Mouse (Mus musculus) thymus, postnatal 36 days (tissue): ENCODE results near the gene Fam166b.

Experiments
- DNase-seq, 2 experiments: peaks; one replicate each; pipeline ENCODE4 v3.0.0; 2022; ENCODE audit warnings: mixed read lengths in 2 of 2

Gene Fam166b

GRCm38 (mm10) chr4:43427501-43428179, 1.3 kb downstream of the Fam166b start:
- DNase-seq = peak; percentile 82 to 89

DNA sequence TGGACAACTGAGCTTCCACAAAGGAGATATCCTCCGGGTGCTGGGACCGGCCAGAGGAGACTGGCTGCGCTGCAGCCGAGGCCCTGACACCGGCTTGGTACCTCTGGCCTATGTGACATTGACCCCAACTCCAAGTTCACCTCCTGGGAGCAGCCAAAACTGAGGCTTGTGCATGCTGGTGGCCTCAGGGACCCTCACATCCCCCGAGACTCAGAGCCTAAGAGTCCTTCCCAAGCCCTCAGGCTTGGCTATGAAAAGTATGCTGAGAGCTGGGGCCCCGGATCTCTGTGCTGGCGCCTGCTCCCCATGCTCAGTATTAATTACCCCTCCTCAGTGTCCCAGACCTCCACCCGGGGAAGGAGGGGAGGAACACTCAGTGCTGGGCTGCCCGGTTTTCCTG, 2.4 kb downstream of the Fam166b start:
- DNase-seq = no peak

DNA sequence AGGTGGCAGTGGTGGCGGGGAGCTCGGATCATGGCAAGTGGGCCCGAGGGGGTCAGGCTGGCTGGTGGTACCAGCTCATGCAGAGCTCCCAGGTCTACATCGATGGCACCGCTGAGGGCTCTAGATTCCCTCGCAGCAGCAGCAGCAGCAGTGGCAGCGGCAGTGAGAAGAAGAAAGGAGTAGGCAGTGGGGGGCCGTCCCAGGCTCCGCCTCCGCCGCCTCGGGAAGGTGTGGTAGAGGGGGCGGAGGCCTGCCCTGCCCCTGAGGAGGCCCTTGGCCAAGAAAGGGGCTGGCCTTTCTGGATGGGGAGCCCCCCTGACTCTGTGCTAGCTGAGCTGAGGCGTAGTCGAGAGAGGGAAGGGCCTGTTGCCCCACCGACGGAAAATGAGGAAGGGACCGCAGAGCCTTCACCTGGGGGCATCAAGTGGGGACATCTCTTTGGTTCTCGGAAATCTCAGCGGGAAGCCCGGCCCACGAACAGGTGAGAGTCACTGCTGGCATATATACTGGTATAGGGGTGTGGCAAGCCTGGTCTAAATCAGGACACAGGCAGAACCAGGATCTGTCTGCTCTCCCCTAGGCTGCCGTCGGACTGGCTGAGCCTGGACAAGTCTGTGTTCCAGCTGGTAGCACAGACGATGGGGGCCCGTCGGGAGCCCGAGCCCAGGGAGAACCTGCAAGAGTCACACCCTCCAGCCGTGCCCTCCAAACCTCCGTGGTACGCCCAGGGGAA, 3.1 kb downstream of the Fam166b start:
- DNase-seq = peak; percentile 39 to 65

DNA sequence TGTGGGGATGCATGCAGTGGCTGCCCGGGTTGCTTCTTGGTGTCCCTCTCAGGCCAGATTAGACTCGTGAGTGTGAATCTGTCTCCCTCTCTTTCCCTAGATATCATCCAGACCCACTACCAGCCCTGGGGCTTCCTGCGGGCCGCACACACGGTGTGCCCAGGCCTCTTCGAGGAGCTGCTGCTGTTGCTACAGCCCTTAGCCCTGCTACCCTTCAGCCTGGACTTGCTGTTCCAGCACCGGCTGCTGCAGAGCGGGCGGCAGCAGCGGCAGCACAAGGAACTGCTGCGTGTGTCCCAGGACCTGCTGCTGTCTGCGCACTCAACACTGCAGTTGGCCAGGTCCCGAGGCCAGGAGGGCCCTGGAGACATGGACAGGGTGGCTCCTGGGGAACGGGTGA, 3.7 kb downstream of the Fam166b start:
- peak in 1 of 2 experiments; percentile 22 for DNase-seq

DNA sequence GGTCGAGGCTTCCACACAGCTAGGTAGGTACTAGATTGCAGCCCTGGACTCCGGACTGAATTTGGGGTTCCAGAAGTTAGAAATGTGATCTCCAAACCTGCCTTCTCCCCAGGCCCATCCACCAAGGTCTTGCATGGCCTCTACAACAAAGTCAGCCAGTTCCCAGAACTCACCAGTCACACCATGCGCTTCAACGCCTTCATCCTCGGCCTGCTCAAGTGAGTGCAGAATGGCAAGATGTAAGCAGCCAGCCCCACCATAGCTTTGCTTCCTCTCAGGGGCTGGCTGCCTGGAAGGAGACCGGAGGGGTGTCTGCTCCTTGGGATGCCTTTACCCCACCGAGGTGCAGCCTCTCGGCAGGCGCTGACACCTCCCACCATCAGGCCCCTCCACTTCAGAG, 4.9 kb downstream of the Fam166b start:
- no peak for DNase-seq

GRCm38 (mm10) chr4:43423267-43423934, 5.5 kb downstream of the Fam166b start:
- no peak for DNase-seq

- DNase-seq = no peak
Observed at GRCm38 (mm10) chr4:43421632-43422240, 7.2 kb downstream of the Fam166b start.

DNA sequence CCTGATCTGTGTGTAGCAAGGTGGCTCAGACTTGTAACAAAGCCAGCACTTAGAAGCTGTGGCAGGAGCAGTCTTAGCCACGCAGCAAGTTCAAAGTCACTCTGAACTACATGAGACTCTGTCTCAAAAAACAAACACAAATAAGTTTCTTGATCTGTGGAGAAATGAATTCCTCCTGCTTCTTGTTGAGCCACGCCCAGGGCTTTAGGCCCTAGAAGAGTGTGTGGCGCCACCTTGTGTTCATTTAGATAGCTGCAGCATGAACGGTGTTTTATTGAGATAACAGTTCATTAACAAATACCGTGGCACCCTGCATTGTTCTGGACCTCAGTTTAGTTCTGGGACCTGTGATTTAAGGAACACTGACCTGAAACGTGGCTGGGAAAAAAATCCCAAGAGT, 8.6 kb downstream of the Fam166b start:
- DNase-seq = peak; percentile 44 to 52

- DNase-seq = no peak
Observed at GRCm38 (mm10) chr4:43419801-43420281, 9.1 kb downstream of the Fam166b start.

DNA sequence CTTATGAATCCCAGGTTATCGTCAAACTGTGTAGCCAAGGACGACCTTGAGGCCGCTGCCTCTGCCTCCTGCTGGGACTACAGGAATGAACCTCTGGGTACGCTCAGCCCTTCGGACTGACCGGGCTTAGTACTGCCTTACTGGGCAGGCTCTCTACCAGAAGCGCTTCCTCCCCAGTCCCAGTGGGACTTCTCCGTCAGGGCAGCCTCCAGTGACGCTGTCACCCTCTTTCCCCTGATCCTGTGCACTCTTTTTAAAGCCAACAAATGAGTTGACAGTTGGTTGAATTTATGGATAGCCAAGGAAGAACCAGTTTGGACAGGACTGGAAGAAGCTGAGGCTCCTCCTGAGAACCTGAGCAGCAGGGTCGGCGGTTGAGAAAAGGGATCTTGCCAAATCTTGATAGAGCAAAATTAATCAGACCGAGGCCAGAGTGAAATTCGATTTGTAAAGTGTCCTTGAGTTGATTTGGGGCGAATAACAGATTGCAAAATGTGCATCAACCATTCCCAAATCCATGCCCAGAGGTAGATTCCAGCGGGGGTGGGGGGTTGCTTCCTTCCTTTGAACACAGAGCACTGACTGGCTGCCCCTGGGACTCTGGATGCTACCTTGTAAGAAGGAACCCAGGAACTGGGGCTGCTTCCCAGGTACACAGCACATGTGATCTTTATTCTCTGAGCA, 9.8 kb downstream of the Fam166b start:
- no peak for DNase-seq

GRCm38 (mm10) chr4:43418450-43418849, 10.5 kb downstream of the Fam166b start:
- no peak for DNase-seq

DNA sequence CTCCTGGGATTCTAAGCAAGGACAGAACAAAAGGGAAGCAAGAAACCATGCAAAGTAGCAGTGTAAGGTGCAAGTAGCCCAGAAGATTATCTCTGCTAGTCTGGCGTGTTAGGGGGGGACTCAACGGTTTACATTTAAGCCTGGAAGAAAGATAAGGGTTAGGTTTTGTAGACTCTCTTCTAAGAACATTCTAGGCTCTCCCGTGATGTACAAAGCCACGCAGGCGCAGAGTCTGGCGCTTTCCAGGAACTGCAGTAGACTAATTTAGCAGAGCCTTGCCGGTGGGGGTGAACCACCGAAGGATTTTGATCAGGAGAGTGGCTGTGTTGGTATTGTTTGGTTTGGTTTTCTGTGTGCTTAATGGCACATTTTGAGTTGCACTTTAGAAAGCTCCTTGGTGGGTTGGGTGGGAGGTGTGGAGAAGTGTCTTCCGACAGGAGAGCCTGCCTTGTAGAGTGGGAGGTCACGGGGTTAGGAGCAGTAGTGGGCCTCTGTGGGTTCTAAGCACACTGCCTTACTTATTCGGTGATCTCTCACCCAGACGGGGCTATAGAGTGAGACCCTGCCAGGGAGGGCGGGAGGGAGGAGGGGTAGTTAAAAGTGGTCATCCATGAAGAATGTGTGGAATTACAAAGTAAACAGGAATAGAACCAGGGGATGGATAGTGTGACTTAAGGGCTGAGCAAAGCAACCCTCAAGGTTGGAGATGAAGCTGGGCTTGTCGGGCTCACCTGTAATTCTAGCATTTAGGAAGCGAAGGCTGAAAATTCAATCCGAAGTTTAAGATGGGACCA, 11.5 kb downstream of the Fam166b start:
- no peak for DNase-seq

DNA sequence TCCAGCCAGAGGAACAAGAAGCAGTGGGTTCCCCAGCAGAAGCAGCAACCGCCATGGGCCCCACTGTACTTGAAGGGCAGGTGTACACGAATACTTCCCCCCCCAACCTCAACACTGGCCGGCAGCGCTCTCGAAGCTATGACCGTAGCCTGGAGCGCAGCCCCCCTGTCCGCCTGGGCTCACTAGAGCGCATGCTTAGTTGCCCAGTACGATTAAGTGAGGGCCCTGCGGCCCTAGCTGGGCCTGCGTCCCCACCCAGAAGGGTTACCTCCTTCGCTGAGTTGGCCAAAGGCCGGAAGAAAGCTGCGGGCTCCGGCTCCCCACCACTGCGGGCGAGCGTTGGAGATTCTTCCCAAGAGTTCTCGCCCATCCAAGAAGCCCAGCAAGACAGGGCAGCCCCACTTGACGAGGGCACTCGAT, 12.9 kb downstream of the Fam166b start:
- DNase-seq = no peak

DNA sequence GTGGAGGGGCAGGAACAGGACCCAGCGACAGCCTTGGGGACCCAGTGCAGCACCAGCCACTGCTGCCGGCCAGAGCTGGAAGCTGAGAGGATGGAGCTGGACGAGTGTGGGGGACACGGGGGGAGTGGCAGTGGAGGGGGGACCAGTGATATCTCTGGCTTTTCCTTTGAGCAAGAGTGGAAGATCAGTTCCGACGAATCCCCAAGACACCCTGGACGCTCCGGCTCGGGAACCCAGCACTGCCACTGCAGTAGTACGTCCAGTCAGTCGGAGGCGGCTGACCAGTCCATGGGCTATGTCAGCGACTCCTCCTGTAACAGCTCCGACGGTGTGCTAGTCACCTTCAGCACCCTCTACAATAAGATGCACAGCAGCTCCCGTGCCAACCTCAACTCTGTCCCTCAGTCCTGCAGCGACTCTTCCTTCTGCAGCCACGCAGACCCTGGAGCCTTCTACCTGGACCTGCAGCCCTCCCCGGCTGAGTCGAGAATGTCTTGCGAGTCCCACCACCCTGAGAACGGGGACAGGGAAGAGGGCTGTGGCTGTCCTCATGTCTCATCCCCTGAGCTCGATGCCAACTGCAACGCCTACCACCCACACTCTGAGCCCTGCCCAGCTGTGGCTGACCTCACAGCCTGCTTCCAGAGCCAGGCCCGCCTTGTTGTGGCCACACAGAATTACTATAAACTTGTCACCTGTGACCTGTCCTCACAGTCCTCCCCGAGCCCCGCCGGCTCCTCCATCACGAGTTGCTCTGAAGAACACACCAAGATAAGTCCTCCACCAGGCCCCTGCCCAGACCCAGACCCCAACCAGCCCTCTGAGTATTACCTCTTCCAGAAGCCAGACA, 13.5 kb downstream of the Fam166b start:
- no peak for DNase-seq

DNA sequence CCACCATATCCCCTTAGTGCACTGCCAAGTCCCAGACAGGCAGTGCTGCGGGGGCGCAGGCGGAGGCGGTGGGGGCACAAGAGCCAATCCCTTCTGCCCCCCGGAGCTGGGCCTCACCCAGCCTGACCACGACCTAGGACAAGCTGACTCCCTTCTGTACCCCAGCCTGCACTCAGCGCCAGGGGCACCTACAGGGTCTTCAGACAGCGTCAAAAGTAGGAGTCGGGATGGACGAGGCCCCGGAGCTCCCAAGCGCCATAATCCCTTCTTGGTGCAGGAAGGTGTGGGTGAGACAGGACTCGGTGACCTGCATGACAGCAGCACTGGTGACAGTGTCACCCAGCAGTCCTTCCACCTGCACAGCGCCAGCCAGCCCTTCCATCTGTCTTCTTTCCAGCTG, 14.2 kb downstream of the Fam166b start:
- DNase-seq = no peak

GRCm38 (mm10) chr4:43407071-43407920, 21.6 kb downstream of the Fam166b start:
- DNase-seq = no peak

- no peak for DNase-seq
Observed at GRCm38 (mm10) chr4:43406162-43406971, 22.6 kb downstream of the Fam166b start.

DNA sequence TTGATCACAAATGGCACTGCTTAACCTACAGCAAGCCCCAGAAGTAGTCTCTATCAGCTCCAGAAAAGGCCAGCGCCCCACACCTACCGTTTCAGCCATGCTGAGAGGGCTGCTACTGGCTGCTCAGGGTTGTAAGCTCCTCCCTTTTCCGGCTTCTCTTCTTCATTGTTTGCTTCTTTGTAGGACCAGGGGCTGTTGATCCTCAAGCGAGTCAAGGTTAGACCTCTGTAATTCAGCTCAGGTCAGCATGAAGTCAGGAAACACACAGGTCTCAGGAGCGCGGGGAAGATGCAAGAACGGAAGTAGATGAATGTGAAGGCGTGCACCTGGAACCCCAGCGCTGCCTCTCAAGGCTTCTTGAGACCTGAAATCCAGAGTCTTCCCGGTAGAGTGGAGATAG, 24.2 kb downstream of the Fam166b start:
- no peak for DNase-seq

DNA sequence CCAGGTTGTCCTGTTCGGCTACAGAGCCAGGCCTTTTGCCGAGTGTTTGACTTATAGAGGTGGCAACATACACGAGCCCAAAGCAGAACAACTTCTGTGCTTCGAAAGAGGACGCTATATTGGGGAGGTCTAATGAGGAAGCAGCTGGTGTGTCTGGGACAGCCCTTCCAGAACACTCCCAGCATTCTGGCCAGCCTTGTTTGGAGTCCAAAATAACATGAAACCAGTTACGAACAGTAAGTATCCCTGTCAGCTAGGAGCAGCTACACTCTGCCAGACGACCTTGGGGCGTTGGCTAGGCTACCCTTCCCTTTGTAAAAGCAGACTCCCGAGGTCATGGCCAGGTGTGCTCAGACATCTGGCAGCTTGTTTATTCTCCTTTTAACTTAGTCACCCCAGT, 26.7 kb downstream of the Fam166b start:
- DNase-seq = no peak
